Mouse (Mus musculus): ENCODE results near the gene Kcnip2.

Kcnip2 gene

GRCm38 (mm10) chr19:45815831-45816405 lies at the start of gene Kcnip2:
Kcnip2 (minus strand) TSS chr19:45816061.
- peak; percentile 33 for ATAC-seq (ENCODE audit: low TSS enrichment)

DNA sequence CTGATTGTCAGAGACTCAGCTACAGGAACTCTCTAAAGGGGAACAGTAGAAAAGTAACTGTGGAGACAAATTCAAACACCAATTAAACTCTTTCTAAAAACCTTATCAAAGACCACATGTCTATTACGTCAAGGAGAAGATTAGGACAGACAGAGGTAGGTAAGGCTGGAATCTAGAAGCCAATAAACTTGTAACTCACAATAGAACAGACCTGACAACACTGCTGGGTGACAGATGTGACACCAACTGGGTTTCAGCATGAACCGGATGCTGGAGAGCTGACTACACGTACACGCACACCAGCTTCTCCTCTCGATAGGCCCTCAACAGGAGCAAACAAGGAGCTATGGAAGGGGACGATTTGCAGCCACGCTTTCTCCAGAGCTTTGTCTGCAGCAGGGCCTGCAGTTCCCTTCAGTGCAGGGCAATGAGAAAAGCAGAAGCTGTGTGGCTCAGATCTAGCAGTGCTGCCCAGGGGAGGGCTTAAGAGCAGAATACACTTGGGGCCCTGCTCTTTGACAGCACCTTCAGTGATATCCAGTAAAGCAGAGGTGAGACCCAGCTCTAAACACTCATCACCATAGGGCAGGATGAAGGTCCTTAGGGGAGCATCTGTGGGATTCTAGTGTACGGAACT lies 39.5 kb upstream of the Kcnip2 start:
- ATAC-seq (ENCODE audit: low TSS enrichment), result no peak

DNA sequence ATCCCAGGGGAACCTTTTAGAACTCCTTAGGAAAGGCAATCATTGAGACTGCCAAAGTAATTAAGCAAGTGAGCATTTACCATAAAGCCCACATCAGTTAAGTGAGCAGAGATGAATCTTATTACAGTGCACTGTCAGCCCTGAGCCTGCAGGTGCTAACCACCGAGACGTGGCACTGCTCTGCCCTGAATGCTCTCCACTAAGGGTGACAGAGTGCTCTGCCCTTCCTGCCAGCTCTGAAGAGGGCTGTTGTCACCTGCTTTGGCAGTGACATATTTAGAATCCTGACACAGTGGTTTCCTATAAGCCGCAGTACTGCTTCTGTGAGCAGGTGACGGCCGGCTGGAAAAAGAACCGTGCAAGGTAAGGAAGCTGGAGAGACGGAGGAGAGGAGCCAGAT lies 38.7 kb upstream of the Kcnip2 start:
- ATAC-seq (ENCODE audit: low TSS enrichment), result peak; percentile 44

- no peak for ATAC-seq (ENCODE audit: low TSS enrichment)
These were observed 31.9 kb upstream of the Kcnip2 start for GRCm38 (mm10) chr19:45847733-45848093.

- no peak for ATAC-seq (ENCODE audit: low TSS enrichment)
These were observed 31.3 kb upstream of the Kcnip2 start for GRCm38 (mm10) chr19:45847016-45847732.

DNA sequence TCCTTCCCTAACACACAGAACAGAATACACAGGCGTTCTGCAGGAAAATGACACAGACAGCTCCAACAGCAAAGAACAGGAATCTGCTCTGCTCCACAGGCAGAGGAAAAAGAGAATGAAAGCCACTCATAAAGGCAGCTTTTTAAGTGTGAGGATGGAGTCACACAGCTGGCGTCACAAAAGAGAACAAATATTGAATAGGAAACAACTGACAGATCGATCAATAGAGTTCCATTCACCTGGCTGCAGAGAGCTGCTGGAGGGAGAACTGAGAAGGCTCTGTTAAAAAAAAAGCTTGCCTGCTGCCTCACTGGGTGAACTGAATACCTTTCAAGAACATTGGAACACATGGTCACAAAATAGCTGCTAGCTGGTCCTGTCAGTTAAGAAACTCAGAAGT lies 28.3 kb upstream of the Kcnip2 start:
- ATAC-seq (ENCODE audit: low TSS enrichment), result peak; percentile 50; the same call in 1 of the 2 replicates

DNA sequence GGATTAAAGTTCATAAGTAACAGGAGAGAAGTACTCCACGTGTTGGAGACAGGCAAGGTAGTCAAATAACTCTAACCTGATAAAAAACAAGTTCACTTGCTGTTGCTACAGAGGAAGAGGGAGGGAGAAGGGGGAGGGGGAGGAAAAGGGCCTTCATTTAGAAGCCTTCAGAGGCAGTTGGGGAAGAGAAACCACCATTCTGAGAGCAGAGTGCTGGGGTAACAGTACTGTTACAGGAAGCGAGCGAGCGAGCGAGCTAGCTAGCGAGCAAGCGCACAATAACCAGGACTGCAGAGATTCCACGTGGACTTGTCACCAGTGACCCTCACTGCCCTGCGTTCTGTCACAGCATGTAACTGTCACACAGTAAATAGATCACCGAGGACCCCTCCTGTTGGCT lies 27.6 kb upstream of the Kcnip2 start:
- ATAC-seq (ENCODE audit: low TSS enrichment), result no peak

GRCm38 (mm10) chr19:45837050-45837994 lies 21.5 kb upstream of the Kcnip2 start:
- peak; percentile 79 for ATAC-seq (ENCODE audit: low TSS enrichment)

DNA sequence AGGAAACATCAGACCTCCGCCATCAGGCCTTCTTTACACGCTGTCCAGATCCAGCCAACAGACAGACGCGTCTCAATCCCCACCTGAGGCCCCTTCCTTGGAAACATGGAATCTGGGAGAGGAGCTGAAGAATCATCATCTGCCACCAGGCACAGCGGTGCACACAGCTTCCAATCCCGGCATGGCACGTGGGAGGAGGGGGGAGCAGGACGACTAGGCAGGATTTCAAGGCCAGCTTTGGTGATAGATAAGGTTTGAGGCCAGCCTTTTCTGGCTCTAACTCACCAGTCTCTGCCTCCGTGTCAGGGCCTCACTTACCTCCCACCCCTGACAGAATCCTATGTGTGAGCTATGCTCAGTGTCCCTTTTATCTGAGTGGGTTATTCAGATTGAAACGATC lies 19.6 kb upstream of the Kcnip2 start:
- ATAC-seq (ENCODE audit: low TSS enrichment), result no peak

DNA sequence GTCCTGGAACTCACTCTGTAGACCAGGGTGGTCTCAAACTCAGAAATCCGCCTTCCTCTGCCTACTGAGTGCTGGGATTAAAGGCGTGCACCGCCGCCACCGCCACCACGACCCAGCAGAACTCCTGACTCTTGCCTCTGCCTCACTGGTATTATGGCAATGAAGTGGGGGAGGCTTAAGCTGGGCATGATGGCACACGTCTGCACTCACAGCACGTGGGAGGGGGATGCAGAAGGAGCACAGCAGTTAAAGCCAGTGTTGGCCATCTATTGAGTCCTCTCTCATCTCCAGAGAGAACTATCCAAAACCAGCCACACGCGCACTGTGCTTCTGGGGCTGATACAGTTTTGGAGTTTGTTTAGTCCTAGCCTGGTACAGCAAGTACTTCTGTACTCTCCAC lies 17.8 kb upstream of the Kcnip2 start:
- ATAC-seq (ENCODE audit: low TSS enrichment), result no peak

DNA sequence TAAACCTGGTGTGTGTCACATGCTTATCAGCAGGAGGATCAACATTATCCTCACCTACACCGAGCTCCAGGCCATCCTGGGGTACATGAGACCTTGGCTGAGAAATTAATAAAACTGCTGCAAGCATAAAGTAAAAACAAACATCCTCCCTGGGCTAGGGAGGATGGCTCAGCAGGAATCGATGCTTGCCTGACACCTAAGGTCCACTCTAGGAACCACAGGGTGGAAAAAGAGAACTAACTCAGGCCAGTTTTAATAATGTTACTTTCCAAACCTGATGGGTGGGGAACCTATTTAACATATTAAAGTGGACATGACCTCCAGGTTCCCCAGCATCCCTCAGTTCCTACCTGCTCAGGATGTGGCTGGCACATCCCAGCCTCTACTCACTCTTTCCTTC lies 14.8 kb upstream of the Kcnip2 start:
- no peak for ATAC-seq (ENCODE audit: low TSS enrichment)

- no peak for ATAC-seq (ENCODE audit: low TSS enrichment)
These were observed 11.9 kb upstream of the Kcnip2 start for GRCm38 (mm10) chr19:45827736-45828135.

GRCm38 (mm10) chr19:45827125-45827524 lies 11.3 kb upstream of the Kcnip2 start:
- no peak for ATAC-seq (ENCODE audit: low TSS enrichment)

GRCm38 (mm10) chr19:45826146-45826545 lies 10.3 kb upstream of the Kcnip2 start:
- no peak for ATAC-seq (ENCODE audit: low TSS enrichment)

DNA sequence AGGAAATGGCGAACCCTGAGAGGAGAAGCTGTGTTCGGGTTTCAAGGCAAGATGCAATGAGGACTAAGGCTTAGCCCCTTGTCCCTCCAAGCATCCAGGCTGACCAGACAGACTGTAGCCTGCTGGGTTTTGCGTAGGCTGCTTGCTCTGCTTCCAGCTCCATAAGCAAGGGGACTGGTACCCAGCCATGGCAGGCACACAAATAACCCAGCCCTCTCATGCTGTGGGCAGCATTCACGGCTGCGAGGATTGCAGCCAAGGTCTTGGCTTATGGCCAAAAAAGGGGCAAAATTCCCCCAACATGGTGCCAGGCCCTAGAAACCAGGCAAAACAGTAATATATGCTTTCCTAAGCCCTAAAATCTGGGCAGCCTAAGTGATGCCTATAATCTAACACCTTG lies 6.0 kb upstream of the Kcnip2 start:
- ATAC-seq (ENCODE audit: low TSS enrichment), result 0 out of 2 replicates have a peak, but pooled peaks have one; percentile 35

DNA sequence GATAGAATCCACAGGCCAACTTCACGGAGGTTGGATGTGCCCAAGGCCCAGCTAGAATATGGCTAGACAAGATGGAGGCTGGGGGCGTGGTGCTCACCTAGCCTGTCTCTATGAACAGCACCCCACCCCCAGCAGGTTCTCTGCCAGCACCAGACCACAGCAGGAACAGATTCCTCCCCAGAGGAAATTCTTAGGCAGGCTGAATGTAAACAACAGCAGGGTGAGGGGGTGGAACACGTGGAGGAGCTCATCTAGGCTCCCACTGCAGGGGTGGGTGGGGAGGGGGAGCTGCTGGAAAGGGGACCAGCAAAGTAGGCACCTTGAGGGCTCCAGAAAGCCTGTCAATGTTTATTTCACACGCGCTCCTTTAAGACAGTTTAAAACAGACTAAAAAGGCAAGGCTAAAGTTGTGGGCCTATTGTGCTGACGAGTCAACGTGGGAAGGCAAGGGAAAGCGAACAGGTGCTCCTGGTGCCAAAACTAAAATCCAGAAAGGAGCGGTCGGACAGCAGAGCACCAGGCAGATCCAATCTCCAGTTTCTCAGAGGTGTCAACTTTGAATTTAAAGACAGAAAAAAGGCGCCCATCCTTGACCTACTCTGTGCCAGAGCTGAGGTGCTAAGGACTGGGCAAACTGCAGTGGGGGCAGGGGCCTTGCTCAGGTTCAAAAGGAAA lies 2.1 kb upstream of the Kcnip2 start:
- no peak for ATAC-seq (ENCODE audit: low TSS enrichment)

DNA sequence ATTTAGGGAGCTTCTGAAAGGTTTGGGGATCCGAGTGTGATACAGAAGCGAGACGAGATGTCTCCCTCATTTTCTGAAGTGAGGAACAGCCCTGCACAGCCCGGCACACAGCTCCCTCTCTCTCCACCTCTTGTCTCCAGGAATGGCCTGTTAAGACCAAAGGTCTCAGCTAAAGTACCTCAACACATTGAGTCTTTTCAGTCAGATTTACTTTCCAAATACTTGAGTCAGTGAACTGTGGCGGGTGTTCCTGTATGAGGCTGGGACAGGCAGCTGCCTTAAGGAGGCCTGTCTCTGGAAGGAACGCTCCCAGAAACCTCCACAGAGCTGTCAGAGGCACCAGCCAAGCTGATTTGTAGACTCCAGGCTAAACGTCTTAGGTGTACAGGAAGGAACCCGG lies 866 bp upstream of the Kcnip2 start:
- ATAC-seq (ENCODE audit: low TSS enrichment), result no peak

DNA sequence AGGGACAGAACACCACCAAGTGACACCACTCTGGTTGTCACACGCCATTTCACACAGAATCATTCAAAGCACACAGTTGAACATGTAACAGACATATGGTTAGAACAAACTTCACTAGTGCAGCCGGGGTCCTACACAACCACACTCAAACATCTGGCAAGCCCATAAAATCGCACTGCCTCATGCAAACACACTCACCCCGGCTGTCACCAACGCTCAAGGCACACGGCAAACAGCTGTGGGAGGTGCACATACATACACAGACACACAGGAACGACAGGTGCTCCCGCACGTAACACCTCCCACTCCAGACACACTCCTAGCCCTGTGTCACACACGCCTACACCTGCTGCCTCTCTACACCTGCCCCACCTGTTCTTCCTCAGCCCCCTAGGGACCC lies 691 bp downstream of the Kcnip2 start:
- peak; percentile 13; the same call in 1 of the 2 replicates for ATAC-seq (ENCODE audit: low TSS enrichment)

DNA sequence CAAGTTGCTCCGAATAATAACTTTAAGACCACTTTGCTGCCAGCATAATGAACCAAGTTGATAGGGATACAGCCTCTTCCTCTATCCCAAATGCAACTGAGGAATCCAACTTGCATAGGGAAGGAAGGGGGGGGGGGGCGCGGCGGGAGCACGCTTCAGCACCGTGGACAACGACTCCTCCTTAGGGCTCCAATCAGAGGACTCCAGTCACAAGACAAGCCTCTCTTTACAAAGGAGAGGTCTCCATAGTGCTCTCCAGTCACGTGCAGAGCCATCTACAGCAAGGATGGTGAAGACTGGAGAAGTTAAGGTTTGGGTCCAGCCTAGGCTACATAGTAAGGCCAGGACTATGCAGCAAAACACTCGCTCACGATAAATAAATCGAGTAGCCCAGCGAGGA lies 2.1 kb downstream of the Kcnip2 start:
- no peak for ATAC-seq (ENCODE audit: low TSS enrichment)

DNA sequence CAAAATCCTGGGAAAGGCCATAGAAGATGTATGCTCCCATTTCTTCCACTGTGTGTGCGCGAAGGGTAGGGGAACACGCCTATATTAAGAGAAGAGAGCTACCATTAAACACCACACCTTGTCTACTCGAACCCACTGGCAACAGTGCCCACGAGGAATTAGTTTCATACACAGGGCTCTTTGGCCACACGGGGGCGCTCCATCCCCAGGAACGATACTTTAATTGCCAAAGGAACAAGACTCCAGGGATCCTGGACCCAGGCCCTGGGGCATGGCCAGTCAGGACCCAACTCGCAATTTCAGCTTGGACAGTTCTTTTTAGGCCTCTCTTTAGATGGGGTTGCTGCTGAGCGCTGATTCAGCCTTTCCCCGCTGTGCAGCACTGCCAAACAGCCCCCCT lies 2.6 kb downstream of the Kcnip2 start:
- ATAC-seq (ENCODE audit: low TSS enrichment), result no peak

GRCm38 (mm10) chr19:45812673-45813252 lies 3.1 kb downstream of the Kcnip2 start:
- ATAC-seq (ENCODE audit: low TSS enrichment), result no peak

Measured in frontal cortex, adult (tissue).